Mouse (Mus musculus) heart, embryonic 11.5 days (tissue): ENCODE measurements around the gene Olfr666. TPM values are rescaled to one million over a fixed set of nuclear protein-coding genes. Genes with fewer than 3 reads are reported as not detected.
"Not testable (repeated sequence)": the region's sequence is repeated elsewhere in the genome, so short reads cannot be mapped to it uniquely, and the experiment has no call there.

Experiments used
- ATAC-seq: fragments of 200-750 bp; cut with Nextera tagmentation; replicated peaks from 2 replicates; pipeline ENCODE4 v1.8.0; 2017; ENCODE audit warnings: moderate library complexity; ENCODE audit not compliant: insufficient number of reproducible peaks, low FRiP score, low TSS enrichment
- H3K27ac ChIP-seq: fragments of 300-500 bp; sonication (generic); 2 replicates; pipeline ENCODE4 v1.5.1; 2014; ENCODE audit warnings: mild to moderate bottlenecking, low read depth, low read length
- H3K27me3 ChIP-seq: fragments of 300-500 bp; sonication (generic); 2 replicates; pipeline ENCODE4 v1.6.1; 2014; ENCODE audit warnings: mild to moderate bottlenecking, low read length, mixed read lengths; ENCODE audit not compliant: control insufficient read depth, insufficient read depth
- H3K36me3 ChIP-seq: fragments of 300-500 bp; sonication (generic); 2 replicates; pipeline ENCODE4 v1.6.1; 2014; ENCODE audit warnings: mild to moderate bottlenecking, low read length, moderate library complexity, mixed read lengths; ENCODE audit not compliant: control insufficient read depth, insufficient read depth
- H3K4me1 ChIP-seq: fragments of 300-500 bp; sonication (generic); 2 replicates; pipeline ENCODE4 v1.6.1; 2014; ENCODE audit warnings: low read length; ENCODE audit not compliant: control insufficient read depth, insufficient read depth
- H3K4me2 ChIP-seq: fragments of 300-500 bp; sonication (generic); 2 replicates; pipeline ENCODE4 v1.6.1; 2014; ENCODE audit warnings: mild to moderate bottlenecking, moderate library complexity
- H3K4me3 ChIP-seq: fragments of 300-500 bp; sonication (generic); 2 replicates; pipeline ENCODE4 v1.5.1; 2014; ENCODE audit warnings: low read depth, low read length
- H3K9ac ChIP-seq: fragments of 300-500 bp; sonication (generic); 2 replicates; pipeline ENCODE4 v1.6.1; 2014; ENCODE audit warnings: mild to moderate bottlenecking, low read depth, low read length, moderate library complexity
- H3K9me3 ChIP-seq: fragments of 300-500 bp; sonication (generic); replicated peaks from 2 replicates; pipeline ENCODE4 v1.6.1; 2016; ENCODE audit warnings: low read length; ENCODE audit not compliant: control insufficient read depth
- WGBS: fragments of 180-500 bp; shearing (Covaris S2); extraction: QIAGEN DNeasy Blood & Tissue Kit; methylation state at CpG from one replicate; pipeline ENCODE4 v1.1.7; 2014; ENCODE audit not compliant: insufficient replicate concordance; 5-methylcytosine and 5-hydroxymethylcytosine counted together
- polyA plus RNA-seq: library from polyadenylated mRNA; unstranded; fragments of >200 nt; fragmentation: Nextera tagmentation; extraction: Ambion mirVana; gene quantifications from 2 replicates; pipeline ENCODE4 v1.2.1, GENCODE M21; 2014

The Olfr666 gene
- not detected in 2 replicates for polyA plus RNA-seq

DNA sequence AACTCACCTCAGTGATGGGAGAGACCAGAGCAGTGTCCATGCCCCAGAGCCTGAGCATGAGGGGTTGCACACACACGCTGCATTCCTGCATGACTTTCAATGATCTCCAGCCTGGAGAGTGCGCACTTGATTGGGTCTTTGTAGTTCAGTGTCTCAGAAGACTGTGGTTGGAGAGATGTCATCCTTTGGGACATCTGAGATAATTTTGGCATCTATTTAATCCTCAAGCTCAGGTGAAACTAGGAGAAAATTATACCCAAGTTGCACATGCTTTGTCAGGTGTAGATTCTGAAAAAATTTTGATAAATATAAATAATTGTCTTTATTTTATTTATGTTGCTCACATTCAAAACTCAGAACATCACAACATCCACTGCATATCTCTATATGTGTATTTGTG is at the start of gene Olfr666:
Olfr666 (minus strand) TSS at position 101 of the 400 bp plus-strand sequence.
- 87% methylated on average over 2 of the region's 2 CpGs for WGBS
- H3K4me3 ChIP-seq: no peak within 1 kb of the TSS

GRCm38 (mm10) chr7:104933940-104934339 is 38.2 kb upstream of the Olfr666 start, which contains the start of gene Olfr669:
Gene Olfr669 (plus strand): TSS chr7:104934240.
- Histone ChIP-seq H3K4me3 (no peak within 1 kb of the TSS), H3K36me3 (no peaks in the 10 kb centered on the region), H3K9ac (no peak within 1 kb of the TSS), H3K4me1 (no peaks in the 10 kb centered on the region), H3K27ac (no peak within 1 kb of the TSS), H3K9me3 (no peaks in the 10 kb centered on the region), H3K4me2 (no peak within 1 kb of the TSS), H3K27me3 (no peaks in the 10 kb centered on the region)
- ATAC-seq: no peak
- 76% methylated on average over 1 of the region's 1 CpGs for WGBS

More for the DNA sequence above, at the start of gene Olfr666:
- ATAC-seq: no peak
- no peak within 1 kb of the TSS for H3K9ac ChIP-seq
- H3K27me3 ChIP-seq: no peaks in the 10 kb centered on the region
- no peaks in the 10 kb centered on the region for H3K36me3 ChIP-seq
- no peak within 1 kb of the TSS for H3K4me2 ChIP-seq
- no peak within 1 kb of the TSS for H3K27ac ChIP-seq
- H3K4me1 ChIP-seq: no peaks in the 10 kb centered on the region
- H3K9me3 ChIP-seq: no peaks in the 10 kb centered on the region

GRCm38 (mm10) chr7:104927957-104928356 is 32.2 kb upstream of the Olfr666 start, which contains the start of gene Olfr668:
Gene Olfr668 (minus strand): TSS chr7:104928057.
- WGBS: 63% methylated on average over 1 of the region's 1 CpGs
- ATAC-seq: no peak
- Histone ChIP-seq H3K4me2 (no peak within 1 kb of the TSS), H3K9ac (no peak within 1 kb of the TSS), H3K27ac (no peak within 1 kb of the TSS), H3K36me3 (no peaks in the 10 kb centered on the region), H3K4me1 (no peaks in the 10 kb centered on the region), H3K27me3 (no peaks in the 10 kb centered on the region), H3K9me3 (no peaks in the 10 kb centered on the region), H3K4me3 (no peak within 1 kb of the TSS)

DNA sequence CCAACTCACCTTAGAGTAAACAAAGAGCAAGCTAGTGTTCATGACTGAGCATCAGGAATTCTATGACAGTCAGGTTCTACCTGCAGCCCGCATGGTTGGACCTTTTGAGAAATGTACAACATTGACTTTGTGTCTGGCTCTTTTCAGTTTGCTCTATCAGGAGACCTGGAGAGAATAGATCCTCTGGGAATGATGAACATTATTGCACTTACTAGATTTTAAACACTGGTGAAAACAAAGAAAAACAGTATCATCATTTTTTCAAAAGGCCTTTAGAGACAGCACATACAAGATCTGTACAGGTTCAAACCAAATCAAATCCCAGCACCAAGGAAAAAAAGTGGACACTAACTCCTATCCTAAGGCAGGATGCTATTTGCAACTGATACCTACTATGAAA is 25.6 kb upstream of the Olfr666 start, which contains the start of gene Olfr667:
Olfr667 (minus strand) TSS at position 101 of the 400 bp plus-strand sequence.
- Histone ChIP-seq H3K4me3 (no peak within 1 kb of the TSS), H3K27ac (no peak within 1 kb of the TSS), H3K9ac (no peak within 1 kb of the TSS), H3K4me1 (no peaks in the 10 kb centered on the region), H3K9me3 (no peaks in the 10 kb centered on the region), H3K36me3 (no peaks in the 10 kb centered on the region), H3K4me2 (no peak within 1 kb of the TSS), H3K27me3 (no peaks in the 10 kb centered on the region)
- ATAC-seq: no peak
- WGBS: 79% methylated on average over 1 of the region's 1 CpGs

DNA sequence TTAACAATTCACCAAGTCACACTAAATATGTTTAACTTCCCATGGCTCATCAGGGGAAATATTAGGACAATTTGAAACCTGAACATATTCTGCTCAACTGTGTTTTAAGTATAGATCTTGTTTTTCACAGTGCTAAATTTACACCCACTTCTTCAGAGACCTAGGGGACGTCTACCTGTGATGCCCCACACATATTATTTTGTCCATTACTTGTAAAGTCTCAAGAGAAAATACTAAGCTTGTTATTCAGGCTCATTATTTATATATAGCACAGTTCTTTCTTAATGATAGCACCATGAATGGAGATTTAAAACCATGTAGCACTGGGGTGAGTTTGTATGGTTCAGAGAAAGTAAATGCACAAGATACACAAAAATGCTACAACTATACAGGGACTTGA is 18.0 kb downstream of the Olfr666 start, which contains the start of gene Olfr665:
Olfr665 (plus strand) TSS at position 301 of the 400 bp plus-strand sequence.
- no peaks in the 10 kb centered on the region for H3K9me3 ChIP-seq
- no peak within 1 kb of the TSS for H3K4me2 ChIP-seq
- H3K4me1 ChIP-seq: no peaks in the 10 kb centered on the region
- no peak for ATAC-seq
- no peak within 1 kb of the TSS for H3K27ac ChIP-seq
- WGBS: 40% methylated on average over 1 of the region's 1 CpGs
- no peak within 1 kb of the TSS for H3K9ac ChIP-seq
- no peak within 1 kb of the TSS for H3K4me3 ChIP-seq
- H3K27me3 ChIP-seq: no peaks in the 10 kb centered on the region
- no peaks in the 10 kb centered on the region for H3K36me3 ChIP-seq

GRCm38 (mm10) chr7:104861381-104861780 is 34.4 kb downstream of the Olfr666 start:
- Histone ChIP-seq H3K27me3 (no peaks in the 10 kb centered on the region), H3K36me3 (no peaks in the 10 kb centered on the region), H3K9ac (no peak overlapping the region), H3K27ac (no peak overlapping the region), H3K4me1 (no peaks in the 10 kb centered on the region), H3K4me3 (no peak overlapping the region), H3K9me3 (no peaks in the 10 kb centered on the region), H3K4me2 (no peak overlapping the region)
- WGBS: 72% methylated on average over 3 of the region's 3 CpGs
- no peak for ATAC-seq

DNA sequence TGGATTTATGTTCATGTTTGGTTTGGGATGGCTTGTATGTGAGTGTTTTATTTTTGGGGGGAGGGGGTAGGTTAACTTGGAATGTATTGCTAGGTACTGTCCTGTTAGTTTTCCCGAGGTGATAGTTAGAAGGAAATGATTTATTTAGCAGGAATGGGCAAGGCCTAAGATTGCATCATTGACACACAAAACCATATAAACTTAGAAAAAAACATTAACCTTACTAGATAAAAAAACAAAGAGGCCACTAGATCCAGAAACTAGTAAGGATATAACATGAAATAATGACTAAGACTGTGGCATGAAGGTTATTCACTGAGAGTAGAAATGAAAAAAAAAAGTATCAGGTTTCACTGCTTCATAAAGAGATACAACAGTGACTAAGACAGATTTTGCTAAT is 38.1 kb downstream of the Olfr666 start:
- WGBS: 74% methylated on average over 1 of the region's 1 CpGs
- no peak for ATAC-seq

GRCm38 (mm10) chr7:104856709-104857108 is 39.0 kb downstream of the Olfr666 start, which contains the start of gene Usp17la:
Gene Usp17la (plus strand): TSS chr7:104857009.
- not testable (repeated sequence) for H3K27me3 ChIP-seq, H3K4me3 ChIP-seq, H3K27ac ChIP-seq, H3K4me1 ChIP-seq, H3K36me3 ChIP-seq, H3K9ac ChIP-seq, H3K9me3 ChIP-seq, H3K4me2 ChIP-seq, ATAC-seq
- 74% methylated on average over 2 of the region's 2 CpGs for WGBS

More for the DNA sequence above, 38.1 kb downstream of the Olfr666 start:
- Histone ChIP-seq H3K4me2 (no peak overlapping the region), H3K36me3 (no peaks in the 10 kb centered on the region), H3K4me1 (no peaks in the 10 kb centered on the region), H3K27ac (no peak overlapping the region), H3K9me3 (no peaks in the 10 kb centered on the region), H3K4me3 (no peak overlapping the region), H3K9ac (no peak overlapping the region), H3K27me3 (no peaks in the 10 kb centered on the region)

- Histone ChIP-seq H3K9ac (no peak overlapping the region), H3K27ac (no peak overlapping the region), H3K4me3 (no peak overlapping the region), H3K36me3 (no peaks in the 10 kb centered on the region), H3K27me3 (no peaks in the 10 kb centered on the region), H3K9me3 (no peaks in the 10 kb centered on the region), H3K4me1 (no peaks in the 10 kb centered on the region), H3K4me2 (no peak overlapping the region)
- 77% methylated on average over 3 of the region's 3 CpGs for WGBS
- no peak for ATAC-seq
Measured at GRCm38 (mm10) chr7:104855248-104855750, 40.5 kb downstream of the Olfr666 start.
